Mouse (Mus musculus): ENCODE results near the gene Hoxa3. TPM values are rescaled to one million over a fixed set of nuclear protein-coding genes. Genes with fewer than 3 reads are reported as not detected.

Gene Hoxa3
- total and polyA plus RNA-seq, 3 experiments = 0.08 to 0.38 (median 0.34) TPM

- no peak overlapping the region for H3K4me3 ChIP-seq (replicated peaks in 1 of 3; ENCODE audit: low read depth in 2 of 3, low read length in 2 of 3, poor library complexity in 1 of 3)
- dilution Hi-C loops (cut with MboI; ENCODE audit: extremely low pct_ligation_motif_present, extremely low pct_unique_long_range_greater_than_20kb, low sequenced_read_pairs) (no loop called here), in situ Hi-C loops (cut with MboI; ENCODE audit: low pct_ligation_motif_present, low pct_unique_long_range_greater_than_20kb, low sequenced_read_pairs) (no loop called here)
- peaks cover 3 to 42% of the 10 kb centered on the region in 2 experiments for H3K36me3 ChIP-seq (replicated peaks in 1 of 2; ENCODE audit: control insufficient read depth in 1 of 2, insufficient read depth in 1 of 2, low read length in 1 of 2)
- no peak for TF ChIP-seq TCF12 (IDR thresholded peaks at IDR 0.05; ENCODE audit: low read depth, low read length)
- TF ChIP-seq SMC3 (IDR thresholded peaks at IDR 0.05; ENCODE audit: low read depth, low read length) = no peak
- TF ChIP-seq UBTF (IDR thresholded peaks at IDR 0.05; ENCODE audit: low read depth, low read length) = no peak
- no peak for TF ChIP-seq CHD1 (IDR thresholded peaks at IDR 0.05; ENCODE audit: low read depth, low read length)
- no peak for TF ChIP-seq MAFK (IDR thresholded peaks at IDR 0.05; ENCODE audit: insufficient replicate concordance, low read length)
- TF ChIP-seq PAX5 (IDR thresholded peaks at IDR 0.05; ENCODE audit: low read length) = no peak
- no peak for TF ChIP-seq ELF1 (IDR thresholded peaks at IDR 0.05; ENCODE audit: low read depth, low read length)
- TF ChIP-seq CHD2 (IDR thresholded peaks at IDR 0.05; ENCODE audit: low read length) = no peak
- TF ChIP-seq RAD21 (IDR thresholded peaks at IDR 0.05; ENCODE audit: low read depth, low read length) = no peak
- TF ChIP-seq MXI1 (IDR thresholded peaks at IDR 0.05; ENCODE audit: low read depth, low read length) = no peak
- TF ChIP-seq POLR2AphosphoS2 (IDR thresholded peaks at IDR 0.05; ENCODE audit: low read depth, low read length) = no peak
- TF ChIP-seq USF2 (conservative IDR thresholded peaks at IDR 0.05; ENCODE audit: low read depth, low read length) = no peak
- no peak for TF ChIP-seq MYC (IDR thresholded peaks at IDR 0.05; ENCODE audit: low read depth, low read length)
- no peak for TF ChIP-seq E2F4 (IDR thresholded peaks at IDR 0.05; ENCODE audit: insufficient replicate concordance, low read depth, low read length)
- no peak for TF ChIP-seq ZNF384 (IDR thresholded peaks at IDR 0.05; ENCODE audit: low read depth, low read length)
- no peak for TF ChIP-seq NELFE (IDR thresholded peaks at IDR 0.05; ENCODE audit: low read depth, low read length)
- no peak for TF ChIP-seq JUN (IDR thresholded peaks at IDR 0.05; ENCODE audit: insufficient read depth, low read depth, low read length)
- H3K9me3 ChIP-seq (replicated peaks; ENCODE audit: low read length) = peaks cover 33% of the 10 kb centered on the region
- H3K9ac ChIP-seq (ENCODE audit: insufficient read depth, low read depth) = no peak overlapping the region
- DNase-seq (ENCODE audit: extremely low read depth) = no peak
- no peak overlapping the region for H3K4me2 ChIP-seq (ENCODE audit: insufficient read depth, low read depth, poor library complexity, severe bottlenecking)
- peaks cover 0 to 12% of the 10 kb centered on the region in 2 experiments; a peak in 2 of 4 replicates for H3K4me1 ChIP-seq (ENCODE audit: control insufficient read depth in 1 of 2, insufficient read depth in 2 of 2)
- H3K79me2 ChIP-seq (replicated peaks; ENCODE audit: control insufficient read depth, extremely low read depth, insufficient read depth, poor library complexity, severe bottlenecking) = no peaks in the 10 kb centered on the region
- H3K27ac ChIP-seq (ENCODE audit: insufficient read depth, low read depth) = no peak overlapping the region
- no peaks in the 10 kb centered on the region for H3K27me3 ChIP-seq (replicated peaks)
Measured at GRCm38 (mm10) chr6:52237346-52238154, 24.4 kb upstream of the Hoxa3 start.

- no peak for TF ChIP-seq IRF4 (IDR thresholded peaks at IDR 0.05; ENCODE audit: low read depth, low read length)
- no peak for TF ChIP-seq UBTF (IDR thresholded peaks at IDR 0.05; ENCODE audit: low read depth, low read length)
- DNase-seq (ENCODE audit: extremely low read depth) = no peak
- H3K4me2 ChIP-seq (ENCODE audit: insufficient read depth, low read depth, poor library complexity, severe bottlenecking) = no peak overlapping the region
- H3K4me3 ChIP-seq (replicated peaks in 1 of 3; ENCODE audit: low read depth in 2 of 3, low read length in 2 of 3, poor library complexity in 1 of 3) = no peak overlapping the region
- dilution Hi-C loops (cut with MboI; ENCODE audit: extremely low pct_ligation_motif_present, extremely low pct_unique_long_range_greater_than_20kb, low sequenced_read_pairs) = no loop called here
- H3K36me3 ChIP-seq (replicated peaks in 1 of 2; ENCODE audit: control insufficient read depth in 1 of 2, insufficient read depth in 1 of 2, low read length in 1 of 2) = peaks cover 7 to 49% of the 10 kb centered on the region in 2 experiments
- H3K27ac ChIP-seq (ENCODE audit: insufficient read depth, low read depth) = no peak overlapping the region
- peaks cover 0 to 12% of the 10 kb centered on the region in 2 experiments; a peak in 2 of 4 replicates for H3K4me1 ChIP-seq (ENCODE audit: control insufficient read depth in 1 of 2, insufficient read depth in 2 of 2)
- H3K9ac ChIP-seq (ENCODE audit: insufficient read depth, low read depth) = no peak overlapping the region
- in situ Hi-C loops (cut with MboI; ENCODE audit: low pct_ligation_motif_present, low pct_unique_long_range_greater_than_20kb, low sequenced_read_pairs) = no loop called here
- H3K9me3 ChIP-seq (replicated peaks; ENCODE audit: low read length) = peaks cover 39% of the 10 kb centered on the region
- H3K79me2 ChIP-seq (replicated peaks; ENCODE audit: control insufficient read depth, extremely low read depth, insufficient read depth, poor library complexity, severe bottlenecking) = no peaks in the 10 kb centered on the region
- H3K27me3 ChIP-seq (replicated peaks) = no peaks in the 10 kb centered on the region
Measured at GRCm38 (mm10) chr6:52236806-52237205, 23.7 kb upstream of the Hoxa3 start.

All from CH12.LX (cell line).